Mouse (Mus musculus) megakaryocyte-erythroid progenitor cell, adult 5 weeks (primary cell): ENCODE data around the gene Bicd1. TPM values are rescaled to one million over a fixed set of nuclear protein-coding genes. Genes with fewer than 3 reads are reported as not detected.

Experiments
- polyA plus RNA-seq: library from polyadenylated mRNA; stranded (reverse); fragments of >175 nt; gene quantifications from 2 replicates; pipeline ENCODE4 v1.2.3, GENCODE M21; 2012

Bicd1 gene
- polyA plus RNA-seq, result 0.47 and 0.74 TPM in 2 replicates

GRCm38 (mm10) chr6:149408833-149409332 is at the start of gene Bicd1:
Gene Bicd1, plus strand, starts transcription at chr6:149408886.

Other genes starting within 250 kb of the Bicd1 start
- 1.4 and 1.8 TPM in 2 replicates for gene Amn1, start 220.2 kb upstream of the Bicd1 start, polyA plus RNA-seq
- gene Resf1, start 99.5 kb upstream of the Bicd1 start, polyA plus RNA-seq, result 4.5 and 11.3 TPM in 2 replicates